Mouse (Mus musculus) embryonic fibroblast, embryonic 13.5 days (primary cell): Measurements from ENCODE around the gene Plaur. TPM values are rescaled to one million over a fixed set of nuclear protein-coding genes. Genes with fewer than 3 reads are reported as not detected.

Experiments
- H3K27ac ChIP-seq: 2 replicates; pipeline ENCODE4 v1.5.1; 2012; ENCODE audit warnings: low read length, control low read depth, inconsistent platforms; ENCODE audit not compliant: insufficient read depth
- H3K4me1 ChIP-seq: 2 replicates; pipeline ENCODE4 v1.6.1; 2011; ENCODE audit warnings: low read length; ENCODE audit not compliant: control insufficient read depth, insufficient read depth
- H3K4me3 ChIP-seq: 2 replicates; pipeline ENCODE4 v1.5.1; 2011; ENCODE audit warnings: mild to moderate bottlenecking, control low read depth, low read length; ENCODE audit not compliant: insufficient read depth
- CTCF ChIP-seq: IDR thresholded peaks from 2 replicates; pipeline ENCODE4 v1.5.1; 2011; ENCODE audit warnings: mild to moderate bottlenecking, control low read depth, low read length, moderate library complexity, borderline replicate concordance; ENCODE audit not compliant: insufficient read depth
- POLR2A ChIP-seq: IDR thresholded peaks from 2 replicates; pipeline ENCODE4 v1.6.1; 2011; ENCODE audit warnings: low read depth, mild to moderate bottlenecking, control low read depth, low read length, moderate library complexity
- polyA plus RNA-seq: library from polyadenylated mRNA; stranded (reverse); fragments of >200 nt; gene quantifications from 2 replicates; pipeline ENCODE4 v1.2.4, GENCODE M21; 2011; ENCODE audit warnings: low read depth; ENCODE audit not compliant: missing spikeins, insufficient read length

Plaur gene
- polyA plus RNA-seq = 35.2 and 70.2 TPM in 2 replicates

- Histone ChIP-seq H3K27ac (peak within 1 kb of the TSS; percentile 77), H3K4me1 (peaks cover 13% of the 10 kb centered on the region), H3K4me3 (peak within 1 kb of the TSS; percentile 61)
- TF ChIP-seq POLR2A (peak; percentile 68), CTCF (no peak)
Measured at GRCm38 (mm10) chr7:24462388-24463319, at the start of gene Plaur. TSS of gene Plaur (plus strand) at chr7:24462484.

GRCm38 (mm10) chr7:24413630-24414029 lies 48.7 kb upstream of the Plaur start:
- TF ChIP-seq CTCF (no peak), POLR2A (no peak)
- Histone ChIP-seq H3K27ac (no peak overlapping the region), H3K4me3 (no peak overlapping the region), H3K4me1 (no peaks in the 10 kb centered on the region)

- Histone ChIP-seq H3K27ac (no peak overlapping the region), H3K4me3 (no peak overlapping the region)
- TF ChIP-seq CTCF (no peak), POLR2A (no peak)
Measured at GRCm38 (mm10) chr7:24415261-24415660, 47.0 kb upstream of the Plaur start.

GRCm38 (mm10) chr7:24419579-24419978 lies 42.7 kb upstream of the Plaur start:
- TF ChIP-seq CTCF (no peak), POLR2A (no peak)
- no peaks in the 10 kb centered on the region for H3K4me1 ChIP-seq
- H3K27ac ChIP-seq = no peak overlapping the region
- no peak overlapping the region for H3K4me3 ChIP-seq

More at GRCm38 (mm10) chr7:24415261-24415660, 47.0 kb upstream of the Plaur start:
- no peaks in the 10 kb centered on the region for H3K4me1 ChIP-seq

GRCm38 (mm10) chr7:24421648-24422047 lies 40.6 kb upstream of the Plaur start:
- Histone ChIP-seq H3K27ac (no peak overlapping the region), H3K4me3 (no peak overlapping the region), H3K4me1 (no peaks in the 10 kb centered on the region)
- TF ChIP-seq CTCF = no peak
- TF ChIP-seq POLR2A = no peak

- Histone ChIP-seq H3K4me3 (no peak overlapping the region), H3K27ac (no peak overlapping the region)
- TF ChIP-seq POLR2A = no peak
- no peak for TF ChIP-seq CTCF
Measured at GRCm38 (mm10) chr7:24422251-24422650, 40.0 kb upstream of the Plaur start.

GRCm38 (mm10) chr7:24423107-24423763 lies 39.0 kb upstream of the Plaur start:
- no peak for TF ChIP-seq POLR2A
- no peak for TF ChIP-seq CTCF
- Histone ChIP-seq H3K27ac (no peak overlapping the region), H3K4me1 (no peaks in the 10 kb centered on the region), H3K4me3 (no peak overlapping the region)

More at GRCm38 (mm10) chr7:24422251-24422650, 40.0 kb upstream of the Plaur start:
- no peaks in the 10 kb centered on the region for H3K4me1 ChIP-seq

GRCm38 (mm10) chr7:24423956-24424732 lies 38.1 kb upstream of the Plaur start:
- no peak for TF ChIP-seq CTCF
- no peak for TF ChIP-seq POLR2A
- H3K4me3 ChIP-seq = no peak overlapping the region
- H3K4me1 ChIP-seq = no peaks in the 10 kb centered on the region
- no peak overlapping the region for H3K27ac ChIP-seq

- Histone ChIP-seq H3K4me1 (no peaks in the 10 kb centered on the region), H3K4me3 (no peak overlapping the region), H3K27ac (no peak overlapping the region)
- TF ChIP-seq POLR2A (no peak), CTCF (no peak)
Measured at GRCm38 (mm10) chr7:24425919-24426318, 36.4 kb upstream of the Plaur start.
